Mouse (Mus musculus) urinary bladder, postnatal 0 days (tissue): ENCODE data around the gene Ndufa4. TPM values are rescaled to one million over a fixed set of nuclear protein-coding genes. Genes with fewer than 3 reads are reported as not detected.

Source experiments
- polyA plus RNA-seq: library from polyadenylated mRNA; unstranded; fragments of >200 nt; fragmentation: Nextera tagmentation; extraction: Ambion mirVana; gene quantifications from 2 replicates; pipeline ENCODE4 v1.2.1, GENCODE M21; 2015

The Ndufa4 gene
- polyA plus RNA-seq: 2,044 and 2,156 TPM in 2 replicates

GRCm38 (mm10) chr6:11907269-11908032 is at the start of gene Ndufa4, which contains the start of gene Phf14:
Gene Ndufa4, minus strand, starts transcription at chr6:11907497.
Gene Phf14, plus strand, starts transcription at chr6:11907809.

Other genes with a start within 250 kb of the Ndufa4 start
- 34.0 and 38.3 TPM in 2 replicates for gene Phf14, start 312 bp upstream of the Ndufa4 start, polyA plus RNA-seq